Mouse (Mus musculus): Measurements from ENCODE around the gene Fam222b.
A peak's percentile ranks its signal among the peaks of the same experiment; 100 is the strongest.
"Not testable (repeated sequence)": the region's sequence is repeated elsewhere in the genome, so short reads cannot be mapped to it uniquely, and the experiment has no call there.

The Fam222b gene

DNA sequence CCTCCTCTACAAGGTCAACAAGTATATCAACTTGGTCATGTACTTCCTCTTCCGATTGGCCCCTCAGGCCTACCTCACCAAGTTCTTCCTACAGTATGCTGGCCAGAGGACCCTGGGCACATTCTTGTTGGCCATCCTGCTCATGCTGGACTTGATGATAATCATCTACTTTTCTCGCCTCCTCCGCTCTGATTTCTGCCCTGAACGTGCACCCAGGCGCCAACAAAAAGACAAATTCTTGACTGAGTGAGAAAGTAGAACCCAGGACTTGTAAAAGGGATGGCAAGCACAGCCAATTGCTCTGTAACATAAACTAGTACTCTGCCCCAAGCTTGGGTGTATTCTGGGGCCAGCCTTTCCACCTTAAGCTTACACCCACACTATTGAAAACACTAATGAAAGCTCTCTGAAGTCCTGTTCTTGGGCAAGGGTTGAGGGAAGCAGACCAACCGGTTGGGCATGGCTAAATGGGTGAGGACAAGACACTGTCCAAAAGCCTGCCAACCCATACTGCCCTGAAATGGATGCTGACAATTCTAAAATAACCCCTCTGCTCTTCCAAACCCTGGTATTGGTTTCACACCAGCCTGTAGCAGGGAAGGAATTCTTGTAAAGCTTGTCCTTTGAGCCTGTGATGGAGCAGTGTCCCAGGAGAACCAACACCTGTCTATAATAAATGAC is 85.8 kb downstream of the Fam222b start:
- peak; percentile 19 for DNase-seq (ENCODE audit: low spot score)

GRCm38 (mm10) chr11:78181830-78182357 is 87.4 kb downstream of the Fam222b start:
- no peak for DNase-seq (ENCODE audit: low spot score)

GRCm38 (mm10) chr11:78182450-78182849 is 88.0 kb downstream of the Fam222b start:
- DNase-seq (ENCODE audit: low spot score) = no peak

DNA sequence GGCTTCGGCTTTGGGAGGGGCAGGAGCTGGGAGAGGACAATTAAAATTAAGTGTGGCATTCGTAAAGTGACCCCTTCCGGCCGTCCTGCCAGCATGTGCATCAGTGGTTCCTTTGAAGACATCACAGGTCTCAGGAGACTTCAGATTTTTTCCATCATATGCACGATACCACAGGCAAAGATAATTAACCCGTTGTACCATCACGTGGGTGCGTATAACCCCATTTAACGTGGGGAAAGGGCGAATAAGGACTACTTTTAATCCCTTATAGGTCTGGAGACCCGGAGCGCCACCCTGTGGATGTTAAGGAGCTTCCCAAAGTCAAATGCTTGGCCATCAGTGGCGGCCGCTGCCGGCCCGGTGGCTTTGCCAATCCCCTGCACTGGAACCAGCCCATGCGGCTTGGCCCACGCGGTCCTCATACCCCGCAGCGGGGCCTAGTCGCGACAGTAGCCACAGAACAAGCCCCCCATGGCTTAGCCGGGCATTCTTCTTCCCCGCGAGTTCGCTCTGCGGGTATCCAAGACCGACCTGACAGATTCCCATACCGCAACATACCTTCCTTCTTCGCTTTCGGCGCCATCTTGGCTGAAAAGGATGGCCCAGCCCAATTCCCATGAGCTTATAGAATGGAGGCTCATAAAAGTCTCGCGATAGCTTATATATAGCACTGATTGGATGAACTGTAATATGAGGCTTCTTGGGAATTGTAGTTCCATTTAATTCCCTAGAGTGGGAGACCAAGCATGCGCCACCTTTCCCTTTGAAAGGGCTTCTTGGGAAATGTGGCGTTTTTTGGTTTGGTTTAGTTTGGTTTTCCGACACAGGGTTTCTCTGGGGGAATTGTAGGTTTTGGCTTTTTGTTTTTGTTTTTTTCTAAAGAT is 88.7 kb downstream of the Fam222b start, which contains the start of gene Rpl23a:
Rpl23a (minus strand) TSS at position 624 of the 884 bp plus-strand sequence.
- DNase-seq (ENCODE audit: low spot score) = peak; percentile 97

DNA sequence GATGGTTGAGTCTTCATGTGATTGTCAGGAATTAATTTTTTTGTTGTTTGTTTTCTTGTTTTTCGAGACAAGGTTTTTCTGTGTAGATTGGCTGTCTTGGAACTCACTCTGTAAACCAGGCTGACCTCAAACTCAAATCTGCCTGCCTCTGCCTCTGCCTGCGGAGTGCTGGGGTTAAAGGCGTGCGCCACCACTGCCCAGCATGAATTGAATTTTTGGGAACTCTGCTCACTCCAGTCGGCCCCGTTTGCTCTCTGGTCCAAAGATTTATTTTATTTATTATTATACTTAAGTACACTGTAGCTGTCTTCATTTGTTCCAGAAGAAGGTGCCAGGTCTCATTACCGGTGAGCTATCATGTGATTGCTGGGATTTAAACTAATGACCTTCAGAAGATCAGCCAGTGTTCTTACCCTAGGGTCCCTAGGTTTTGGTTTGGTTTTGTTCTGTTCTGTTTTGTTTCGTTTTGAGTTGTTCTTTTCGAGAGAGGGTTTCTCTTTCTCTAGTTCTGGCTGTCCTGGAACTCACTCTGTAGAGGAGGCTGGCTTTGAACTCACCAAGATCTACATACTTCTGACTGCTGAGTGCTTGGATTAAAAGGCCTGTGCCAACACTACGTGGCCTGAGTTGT is 89.5 kb downstream of the Fam222b start:
- DNase-seq (ENCODE audit: low spot score) = no peak

GRCm38 (mm10) chr11:78184702-78185101 is 90.2 kb downstream of the Fam222b start:
- DNase-seq (ENCODE audit: low spot score) = not testable (repeated sequence)

- peak; percentile 90 for DNase-seq (ENCODE audit: low spot score)
These were observed 94.1 kb downstream of the Fam222b start, which contains the start of gene Rab34 for GRCm38 (mm10) chr11:78188331-78189233. Gene Rab34 (plus strand): TSS chr11:78188430.

- DNase-seq (ENCODE audit: low spot score) = peak; percentile 94
These were observed 95.0 kb downstream of the Fam222b start for GRCm38 (mm10) chr11:78189234-78190040.

GRCm38 (mm10) chr11:78190041-78190440 is 95.6 kb downstream of the Fam222b start:
- DNase-seq (ENCODE audit: low spot score) = no peak

DNA sequence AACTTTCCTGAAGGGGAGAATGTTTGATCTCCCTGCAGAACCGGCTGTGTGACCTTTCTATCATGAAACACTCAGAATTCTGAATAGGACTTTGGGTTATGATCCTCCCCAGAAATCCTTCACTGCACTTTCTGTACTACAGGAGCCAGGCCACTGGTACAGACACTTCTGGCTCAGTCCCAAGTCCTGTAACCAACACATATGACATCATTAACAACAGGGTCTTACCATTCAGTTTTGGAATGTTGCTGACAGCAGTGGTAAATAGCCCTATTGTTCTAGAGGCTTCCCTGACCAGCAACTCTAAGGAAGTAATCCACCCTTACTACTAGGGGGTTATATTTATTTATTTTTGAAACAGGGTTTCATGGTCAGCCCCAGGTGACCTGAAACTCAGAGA is 98.7 kb downstream of the Fam222b start, which contains the start of gene Proca1:
Proca1 (plus strand) TSS at position 280 of the 400 bp plus-strand sequence.
- DNase-seq (ENCODE audit: low spot score) = no peak

GRCm38 (mm10) chr11:78194411-78195100 is 100.1 kb downstream of the Fam222b start:
- DNase-seq (ENCODE audit: low spot score) = peak; percentile 81

DNA sequence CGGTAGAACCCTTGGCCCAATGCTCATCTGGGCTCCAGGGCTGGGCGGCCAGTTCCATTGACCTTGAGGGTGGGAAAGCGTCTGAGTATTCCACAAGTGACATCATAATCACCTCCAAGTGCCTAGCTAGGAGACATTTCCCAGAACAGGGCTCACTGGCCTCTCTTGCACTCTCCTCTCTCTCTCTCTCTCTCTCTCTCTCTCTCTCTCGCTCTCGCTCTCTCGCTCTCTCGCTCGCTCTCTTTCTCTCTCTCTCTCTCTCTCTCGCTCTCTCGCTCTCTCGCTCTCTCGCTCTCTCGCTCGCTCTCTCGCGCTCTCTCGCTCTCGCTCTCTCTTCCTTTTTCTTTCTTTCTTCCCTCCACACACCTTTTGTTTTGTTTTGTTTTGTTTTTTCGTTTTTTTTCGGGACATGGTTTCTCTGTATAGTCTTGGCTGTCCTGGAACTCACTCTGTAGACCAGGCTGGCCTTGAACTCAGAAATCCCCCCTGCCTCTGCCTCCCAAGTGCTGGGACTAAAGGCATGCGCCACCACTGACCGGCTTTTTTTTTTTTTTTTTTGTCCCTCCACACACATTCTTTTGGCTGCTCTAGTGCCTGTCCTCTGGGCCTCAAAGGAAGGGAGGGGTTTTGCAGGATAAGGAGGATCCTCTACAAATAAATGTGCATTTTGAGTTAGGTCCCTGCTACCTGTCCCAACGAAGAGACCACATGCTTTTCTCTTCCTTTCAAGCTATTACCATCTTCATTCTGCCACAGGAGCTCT is 100.8 kb downstream of the Fam222b start:
- DNase-seq (ENCODE audit: low spot score) = no peak

DNA sequence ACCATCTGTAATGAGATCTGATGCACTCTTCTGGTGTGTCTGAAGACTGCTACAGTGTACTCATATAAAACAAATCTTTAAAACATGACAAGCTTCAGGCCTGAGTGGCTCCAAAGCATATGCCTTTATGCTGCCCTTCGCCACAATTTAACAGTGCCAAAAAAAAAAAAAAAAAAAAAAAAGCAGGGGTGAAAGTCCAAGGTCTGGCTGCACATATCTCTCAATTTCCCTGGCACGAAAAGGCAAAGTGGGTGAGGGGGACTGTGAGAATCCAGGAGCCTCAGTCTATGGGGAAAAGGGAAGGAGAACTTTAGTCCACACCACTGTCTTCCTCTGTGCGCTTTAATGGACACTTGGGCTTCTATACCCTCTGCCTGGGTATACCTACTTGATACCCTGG is 107.9 kb downstream of the Fam222b start:
- DNase-seq (ENCODE audit: low spot score) = no peak

DNA sequence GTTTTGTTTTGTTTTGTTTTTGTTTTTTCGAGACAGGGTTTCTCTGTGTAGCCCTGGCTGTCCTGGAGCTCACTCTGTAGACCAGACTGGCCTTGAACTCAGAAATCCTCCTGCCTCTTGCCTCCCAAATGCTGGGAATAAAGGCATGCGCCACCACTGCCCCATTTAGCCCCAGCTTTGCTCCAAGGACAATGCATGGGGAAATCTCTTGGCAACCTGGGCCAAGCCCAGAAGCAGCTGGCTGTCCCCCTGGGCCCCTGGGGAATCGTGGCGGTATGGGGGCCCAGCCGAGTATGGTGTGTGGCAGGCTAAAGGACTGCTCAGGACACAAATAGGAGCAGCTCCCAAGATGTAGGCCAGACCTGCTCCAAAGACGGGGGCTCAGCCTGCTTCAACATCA is 109.8 kb downstream of the Fam222b start:
- no peak for DNase-seq (ENCODE audit: low spot score)

DNA sequence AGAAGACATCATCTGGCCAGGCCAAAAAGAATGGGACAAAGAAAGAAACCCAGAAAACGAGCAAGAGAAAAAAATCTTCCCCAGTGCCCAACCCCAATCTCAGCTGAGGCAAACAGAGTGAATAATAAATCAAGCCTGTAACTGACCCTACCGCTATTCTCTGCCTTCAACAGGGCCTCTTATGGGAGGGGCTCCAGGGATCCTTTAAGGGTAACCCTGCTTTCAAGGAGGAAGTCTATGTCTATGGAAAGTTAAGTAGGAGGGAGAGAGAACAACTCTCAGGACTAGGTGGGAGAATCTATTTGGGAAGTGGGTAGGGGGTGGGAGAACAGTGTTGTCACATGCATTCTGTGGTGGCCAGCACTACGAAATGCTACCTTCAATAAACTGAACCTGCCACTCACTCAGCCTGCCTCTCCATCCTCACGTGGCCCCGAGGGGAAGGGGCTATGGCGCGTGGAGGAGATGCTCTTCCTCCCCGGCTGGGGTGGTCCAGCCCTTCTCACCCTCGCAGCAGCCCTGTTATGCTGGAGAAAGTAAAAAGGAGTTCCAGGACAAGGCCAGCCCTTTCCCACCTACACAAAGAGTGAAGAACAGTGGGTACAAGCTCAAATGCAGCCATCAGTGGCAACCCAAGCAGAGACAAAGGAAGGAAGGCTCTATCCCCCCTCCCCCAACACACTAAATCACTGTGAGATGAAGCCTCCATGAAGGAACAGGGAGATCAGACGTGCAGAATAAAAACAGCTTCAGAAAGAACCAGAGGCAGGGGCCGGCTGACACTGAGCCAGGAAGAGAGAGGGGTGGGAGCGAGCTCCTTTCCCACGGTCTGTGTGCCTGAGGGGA is 111.1 kb downstream of the Fam222b start:
- peak; percentile 52 for DNase-seq (ENCODE audit: low spot score)

Measured in embryo, embryonic 10.5 days (tissue).